9 mouse cellular contexts compared by ENCODE assay signal in genomic region chr15:11753216-11753615, GRCm38 (mm10).
DNase-seq lines count a peak whose midpoint lies in the region; ATAC-seq and TF ChIP-seq lines count a peak whose summit lies in the region.
"Had no signal": no experiment of that assay in that cellular context is flagged by ENCODE, and none has a peak within 500 bp of the region (broad histone marks: within the 10 kb centered on the region; RNA-seq: fewer than 3 reads in every experiment).

No protein-coding gene starts in this region.

- no peaks in the 10 kb centered on the region for H3K36me3 ChIP-seq in E14TG2a.4 (ENCODE audit: insufficient read depth, low read length)
- H3K36me3 ChIP-seq in hindbrain, embryonic 14.5 days (replicated peaks; ENCODE audit: control insufficient read depth, insufficient read depth) = no peaks in the 10 kb centered on the region
- H3K36me3 ChIP-seq: lung, embryonic 15.5 days had no signal

- no peaks in the 10 kb centered on the region for H3K27me3 ChIP-seq in E14TG2a.4 (ENCODE audit: insufficient read depth, low read length)
- no peaks in the 10 kb centered on the region for H3K27me3 ChIP-seq in hindbrain, embryonic 14.5 days (ENCODE audit: control insufficient read depth, insufficient read depth, low read length)
- H3K27me3 ChIP-seq: lung, embryonic 15.5 days had no signal

- WGBS in hindbrain, embryonic 14.5 days = 30% methylated on average over 3 of the region's 3 CpGs

- H3K9me3 ChIP-seq in E14TG2a.4 (ENCODE audit: low read length) = peaks cover 9% of the 10 kb centered on the region; the same call in 1 of the 2 replicates
- no peaks in the 10 kb centered on the region for H3K9me3 ChIP-seq in hindbrain, embryonic 14.5 days (ENCODE audit: control insufficient read depth, low read length)
- H3K9me3 ChIP-seq: lung, embryonic 15.5 days had no signal

- no peak for ATAC-seq in hindbrain, embryonic 14.5 days (ENCODE audit: low FRiP score)

- no peak overlapping the region for H3K27ac ChIP-seq in hindbrain, embryonic 14.5 days
- H3K27ac ChIP-seq: lung, embryonic 15.5 days had no signal

- H3K4me3 ChIP-seq in E14TG2a.4 (replicated peaks; ENCODE audit: low read length) = no peak overlapping the region
- H3K4me3 ChIP-seq in hindbrain, embryonic 14.5 days (replicated peaks; ENCODE audit: low read length) = no peak overlapping the region
- H3K4me3 ChIP-seq: lung, embryonic 15.5 days had no signal

- TF ChIP-seq CTCF in E14TG2a.4 (conservative IDR thresholded peaks at IDR 0.05; ENCODE audit: low read length) = peak; percentile 43

- H3K4me1 ChIP-seq in E14TG2a.4 (replicated peaks; ENCODE audit: low read depth, low read length) = peaks cover 6% of the 10 kb centered on the region
- H3K4me1 ChIP-seq in hindbrain, embryonic 14.5 days (replicated peaks; ENCODE audit: control insufficient read depth, insufficient read depth, low read length) = no peaks in the 10 kb centered on the region
- H3K4me1 ChIP-seq: lung, embryonic 15.5 days had no signal

- no peak overlapping the region for H3K9ac ChIP-seq in hindbrain, embryonic 14.5 days
- H3K9ac ChIP-seq: lung, embryonic 15.5 days had no signal

- H3K4me2 ChIP-seq in hindbrain, embryonic 14.5 days (replicated peaks) = no peak overlapping the region
- H3K4me2 ChIP-seq: lung, embryonic 15.5 days had no signal

- peak; percentile 84 for DNase-seq in 3T3-L1 (ENCODE audit: low read depth, low spot score)
- DNase-seq in embryo, embryonic 11 days = peak; percentile 69
- peak; percentile 40 for DNase-seq in hindbrain, embryonic 14.5 days (ENCODE audit: low spot score)
- peak; percentile 29 to 68 for DNase-seq in layer of hippocampus, postnatal 14 days (ENCODE audit: low spot score in 2 of 2)
- peak; percentile 57 for DNase-seq in mesoderm, embryonic 11.5 days (ENCODE audit: low read depth, low spot score)
- DNase-seq in spleen, adult 12 weeks (ENCODE audit: low spot score) = no peak
- DNase-seq in thymus, postnatal 14 days = no peak

Comparison
In these comparisons a context has a peak if more than half of its experiments do, and no peak if none do; other contexts are left out.
1. DNase-seq: peak in 3T3-L1 (single experiment), embryo, embryonic 11 days (single experiment), hindbrain, embryonic 14.5 days (single experiment), layer of hippocampus, postnatal 14 days (2 of 2) and mesoderm, embryonic 11.5 days (single experiment); none in spleen, adult 12 weeks (single experiment) and thymus, postnatal 14 days (single experiment).